Mouse (Mus musculus) lung, embryonic 16.5 days (tissue): ENCODE measurements at regions not wholly inside any gene's neighbourhood (a gene's known extent, or its start where the extent isn't known, plus 50 kb on each side); places are given as distances from the start of the nearest gene placed in this dataset.

ENCODE experiments used
- ATAC-seq: fragments of 200-750 bp; cut with Nextera tagmentation; 2 replicates; pipeline ENCODE4 v1.8.0; 2017; ENCODE audit warnings: low read depth, mild to moderate bottlenecking, moderate library complexity
- H3K27ac ChIP-seq: fragments of 300-500 bp; sonication (generic); 2 replicates; pipeline ENCODE4 v1.5.1; 2014; ENCODE audit warnings: mild to moderate bottlenecking, control low read depth, low read length
- H3K27me3 ChIP-seq: fragments of 300-500 bp; sonication (generic); 2 replicates; pipeline ENCODE4 v1.6.1; 2014; ENCODE audit warnings: low read depth, low read length, mixed read lengths; ENCODE audit not compliant: control insufficient read depth, insufficient read depth
- H3K36me3 ChIP-seq: fragments of 300-500 bp; sonication (generic); 2 replicates; pipeline ENCODE4 v1.6.1; 2014; ENCODE audit warnings: low read length; ENCODE audit not compliant: control insufficient read depth, insufficient read depth
- H3K4me1 ChIP-seq: fragments of 300-500 bp; sonication (generic); replicated peaks from 2 replicates; pipeline ENCODE4 v1.6.1; 2014; ENCODE audit warnings: low read length, mixed read lengths; ENCODE audit not compliant: control insufficient read depth, insufficient read depth
- H3K4me2 ChIP-seq: fragments of 300-500 bp; sonication (generic); 2 replicates; pipeline ENCODE4 v1.6.1; 2014; ENCODE audit warnings: low read depth, low read length, control low read depth
- H3K4me3 ChIP-seq: fragments of 300-500 bp; sonication (generic); 2 replicates; pipeline ENCODE4 v1.5.1; 2014; ENCODE audit warnings: mild to moderate bottlenecking, low read length, control low read depth
- H3K9ac ChIP-seq: fragments of 300-500 bp; sonication (generic); 2 replicates; pipeline ENCODE4 v1.6.1; 2014; ENCODE audit warnings: low read length, control low read depth
- H3K9me3 ChIP-seq: fragments of 300-500 bp; sonication (generic); 2 replicates; pipeline ENCODE4 v1.6.1; 2016; ENCODE audit warnings: low read length; ENCODE audit not compliant: control insufficient read depth
- WGBS: fragments of 180-500 bp; shearing (Covaris S2); extraction: QIAGEN DNeasy Blood & Tissue Kit; methylation state at CpG from one replicate; pipeline ENCODE4 v1.1.7; 2014; 5-methylcytosine and 5-hydroxymethylcytosine counted together

DNA sequence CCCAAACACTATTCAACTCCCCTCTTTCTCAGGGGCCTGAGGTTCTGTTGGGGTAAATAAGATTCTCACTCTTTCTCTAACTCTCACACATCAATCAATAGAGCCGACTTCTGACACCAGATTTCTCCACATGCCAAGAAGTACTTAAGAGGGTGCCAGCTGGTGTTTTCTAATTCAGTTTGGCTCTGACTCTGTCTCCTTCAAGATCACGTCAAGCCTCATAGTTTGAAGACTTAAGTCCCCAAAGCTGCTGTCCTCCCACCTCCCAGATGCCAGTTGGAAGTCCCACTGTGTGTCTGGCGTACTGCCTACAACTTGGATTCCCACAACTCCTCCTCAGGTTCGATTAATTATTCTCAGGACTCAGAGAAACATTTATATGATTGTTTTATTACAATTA, 54.6 kb upstream of the Abcd3 start:
- no peaks in the 10 kb centered on the region for H3K27me3 ChIP-seq
- H3K9ac ChIP-seq, result no peak overlapping the region
- peaks cover 8% of the 10 kb centered on the region for H3K4me1 ChIP-seq
- no peak overlapping the region for H3K4me3 ChIP-seq
- H3K36me3 ChIP-seq, result no peaks in the 10 kb centered on the region
- no peak for ATAC-seq
- no peak overlapping the region for H3K4me2 ChIP-seq
- no peaks in the 10 kb centered on the region for H3K9me3 ChIP-seq
- 41% methylated on average over 4 of the region's 4 CpGs for WGBS
- H3K27ac ChIP-seq, result no peak overlapping the region

DNA sequence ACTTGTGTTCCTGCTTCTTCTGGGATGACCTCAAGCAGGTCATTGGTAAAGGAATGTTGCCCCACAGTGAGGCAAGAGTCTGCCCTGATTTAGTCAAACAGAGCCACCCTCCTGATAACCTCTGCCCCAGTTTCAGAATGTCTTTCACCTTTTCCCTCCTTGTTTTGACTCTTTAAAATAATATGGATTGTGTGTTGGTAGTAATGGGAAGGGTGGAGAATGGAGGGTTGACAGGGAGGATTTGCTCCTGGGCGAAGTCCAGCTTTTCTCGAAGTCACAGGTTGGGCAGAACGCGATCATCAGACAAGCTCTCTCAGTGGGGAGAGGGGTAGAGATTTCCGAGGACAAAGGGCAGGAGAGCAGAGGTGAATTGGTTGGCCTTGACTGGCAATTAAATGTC, 52.2 kb upstream of the Abcd3 start:
- H3K4me1 ChIP-seq, result peaks cover 16% of the 10 kb centered on the region
- no peak overlapping the region for H3K4me2 ChIP-seq
- no peak overlapping the region for H3K27ac ChIP-seq
- H3K9ac ChIP-seq, result no peak overlapping the region
- 36% methylated on average over 5 of the region's 5 CpGs for WGBS
- no peaks in the 10 kb centered on the region for H3K9me3 ChIP-seq
- no peaks in the 10 kb centered on the region for H3K27me3 ChIP-seq
- H3K4me3 ChIP-seq, result no peak overlapping the region
- no peak for ATAC-seq
- H3K36me3 ChIP-seq, result no peaks in the 10 kb centered on the region

DNA sequence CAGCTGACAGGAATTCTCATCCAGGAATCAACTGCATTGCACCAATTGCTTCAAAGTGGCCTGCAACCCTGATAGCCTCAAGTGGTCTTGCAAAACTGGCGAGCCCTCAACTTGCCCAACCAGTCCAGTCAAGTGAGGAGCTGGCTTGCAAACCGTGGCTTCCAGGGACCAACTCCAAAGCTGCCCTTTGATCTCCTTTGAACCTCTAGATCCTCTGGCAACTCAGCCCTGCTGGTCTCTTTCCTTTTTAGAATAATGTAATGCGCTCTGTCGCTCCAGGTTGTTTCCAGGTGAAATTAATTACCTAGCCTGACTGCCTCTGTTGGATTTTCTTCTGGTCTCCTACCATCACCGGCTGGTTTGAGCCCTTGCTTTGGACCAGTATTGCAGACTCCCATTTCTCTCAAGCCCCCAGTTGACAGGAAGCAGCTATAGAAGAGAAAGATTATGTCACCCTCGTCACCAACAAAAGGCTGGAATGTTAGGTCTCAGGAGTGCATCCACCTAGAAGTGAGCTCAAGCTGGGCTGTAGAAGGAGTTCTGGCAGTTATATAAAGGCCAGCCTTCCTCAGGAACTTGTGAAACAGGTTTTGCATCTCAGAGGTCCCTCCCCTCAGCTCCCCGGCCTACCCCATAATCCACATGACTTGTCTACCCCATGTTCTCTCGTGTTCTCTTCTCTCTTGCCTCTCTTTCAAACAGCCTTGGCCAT, 49.8 kb upstream of the Abcd3 start:
- 35% methylated on average over 8 of the region's 8 CpGs for WGBS
- peak overlapping the region; percentile 40 for H3K4me2 ChIP-seq
- H3K36me3 ChIP-seq, result no peaks in the 10 kb centered on the region
- H3K9ac ChIP-seq, result no peak overlapping the region
- H3K27ac ChIP-seq, result peak overlapping the region; percentile 95
- H3K27me3 ChIP-seq, result no peaks in the 10 kb centered on the region
- H3K9me3 ChIP-seq, result no peaks in the 10 kb centered on the region
- ATAC-seq, result peak; percentile 94
- peaks cover 16% of the 10 kb centered on the region for H3K4me1 ChIP-seq
- H3K4me3 ChIP-seq, result no peak overlapping the region
